Mouse (Mus musculus) C2C12 (cell line): ENCODE data around the gene Myo9a. TPM values are rescaled to one million over a fixed set of nuclear protein-coding genes. Genes with fewer than 3 reads are reported as not detected.
A peak's percentile ranks its signal among the peaks of the same experiment; 100 is the strongest.
"Not testable (repeated sequence)": the region's sequence is repeated elsewhere in the genome, so short reads cannot be mapped to it uniquely, and the experiment has no call there.

ENCODE experiments used
- H3K27me3 ChIP-seq: one replicate; pipeline ENCODE4 v1.6.1; 2011; ENCODE audit not compliant: control insufficient read depth, insufficient read depth, insufficient read length
- H3K36me3 ChIP-seq: one replicate; pipeline ENCODE4 v1.6.1; 2011; ENCODE audit not compliant: control insufficient read depth, insufficient read depth
- H3K4me3 ChIP-seq: one replicate; pipeline ENCODE4 v1.5.1; 2011; ENCODE audit warnings: mild to moderate bottlenecking, control low read depth; ENCODE audit not compliant: poor library complexity, insufficient read depth, severe bottlenecking
- H3K79me2 ChIP-seq: one replicate; pipeline ENCODE4 v1.6.1; 2011; ENCODE audit not compliant: control insufficient read depth, insufficient read depth
- H3K79me3 ChIP-seq: one replicate; pipeline ENCODE4 v1.6.1; 2011; ENCODE audit warnings: low read depth, control low read depth
- H3ac ChIP-seq: one replicate; pipeline ENCODE3; 2011; ENCODE audit warnings: low read depth; ENCODE audit not compliant: control insufficient read depth, insufficient read length
- CEBPB ChIP-seq: IDR thresholded peaks from one replicate; pipeline ENCODE4 v1.6.1; 2011; ENCODE audit warnings: low read depth, mild to moderate bottlenecking, control low read depth, moderate library complexity
- CTCF ChIP-seq: IDR thresholded peaks from one replicate; pipeline ENCODE4 v1.5.1; 2011; ENCODE audit not compliant: control insufficient read depth, insufficient read depth, insufficient read length
- FOSL1 ChIP-seq: IDR thresholded peaks from one replicate; pipeline ENCODE4 v1.8.0; 2011; ENCODE audit warnings: mild to moderate bottlenecking, low read length; ENCODE audit not compliant: poor library complexity, insufficient read depth, severe bottlenecking
- MAX ChIP-seq: IDR thresholded peaks from one replicate; pipeline ENCODE4 v1.6.1; 2011; ENCODE audit warnings: mild to moderate bottlenecking, control low read depth
- MYOD1 ChIP-seq: IDR thresholded peaks from one replicate; pipeline ENCODE4 v1.6.1; 2011; ENCODE audit warnings: low read depth; ENCODE audit not compliant: control insufficient read depth, insufficient read length
- MYOG ChIP-seq: IDR thresholded peaks from one replicate; pipeline ENCODE4 v1.6.1; 2011; ENCODE audit not compliant: control insufficient read depth, insufficient read length; ENCODE audit errors: extremely low read depth
- USF1 ChIP-seq: IDR thresholded peaks from one replicate; pipeline ENCODE4 v1.6.1; 2011; ENCODE audit warnings: low read depth, mild to moderate bottlenecking, control low read depth, moderate library complexity
- polyA plus RNA-seq: library from polyadenylated mRNA; unstranded; fragments of >200 nt; fragmentation: generic; extraction: Trizol; gene quantifications from one replicate; pipeline ENCODE4 v1.2.1, GENCODE M21; 2012; ENCODE audit warnings: missing spikeins

Gene Myo9a
- polyA plus RNA-seq, 1 experiment: 2.5 TPM

DNA sequence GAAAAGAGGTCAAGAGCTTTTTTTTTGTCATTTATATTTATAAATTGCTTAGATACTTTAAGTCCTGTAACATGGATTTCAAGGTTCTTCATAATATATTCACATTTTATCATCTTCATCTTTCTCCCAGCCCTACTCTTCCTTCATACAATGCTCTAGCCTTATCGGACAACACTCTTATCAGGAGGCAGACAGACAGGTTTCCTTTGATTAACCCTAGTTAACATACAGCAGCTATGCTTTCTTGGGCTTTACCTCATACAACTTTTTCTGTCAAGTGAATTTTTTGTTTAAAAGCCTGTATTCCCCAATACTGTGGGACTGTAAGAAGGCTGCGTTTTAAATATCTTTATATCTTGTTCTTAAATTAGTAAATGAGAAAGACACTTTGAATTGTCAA lies 2.3 kb upstream of the Myo9a start:
- H3K79me2 ChIP-seq: peaks cover 26% of the 10 kb centered on the region
- H3K27me3 ChIP-seq: no peaks in the 10 kb centered on the region
- TF ChIP-seq FOSL1 (no peak), MYOD1 (no peak), CEBPB (no peak), CTCF (no peak), MAX (no peak), USF1 (no peak), MYOG (no peak)
- no peak overlapping the region for H3ac ChIP-seq
- no peaks in the 10 kb centered on the region for H3K36me3 ChIP-seq
- H3K79me3 ChIP-seq: peaks cover 5% of the 10 kb centered on the region
- no peak overlapping the region for H3K4me3 ChIP-seq

DNA sequence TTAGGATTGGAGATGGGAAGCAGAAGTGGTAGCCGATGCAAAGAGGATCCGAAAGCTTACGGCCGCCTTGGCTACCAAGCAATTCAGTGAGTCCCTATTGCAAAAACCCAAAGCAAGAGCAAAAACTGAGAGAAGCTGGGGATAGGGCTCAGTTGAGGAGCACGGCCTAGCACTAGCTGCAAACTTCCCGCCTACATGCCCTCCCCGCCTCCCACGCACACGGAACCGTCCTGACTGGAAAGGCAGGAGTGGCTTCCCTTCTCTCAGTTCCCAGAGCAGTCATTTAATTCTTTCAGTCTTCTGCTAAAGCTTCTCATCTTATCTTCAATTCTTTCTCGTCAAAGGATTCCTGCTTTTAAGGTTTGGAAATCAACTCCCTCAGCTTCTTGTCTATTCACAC lies 1.7 kb upstream of the Myo9a start:
- Histone ChIP-seq H3K79me2 (peaks cover 32% of the 10 kb centered on the region), H3K36me3 (no peaks in the 10 kb centered on the region), H3ac (no peak overlapping the region), H3K79me3 (peaks cover 5% of the 10 kb centered on the region), H3K4me3 (no peak overlapping the region), H3K27me3 (no peaks in the 10 kb centered on the region)
- TF ChIP-seq USF1 (no peak), MAX (no peak), FOSL1 (no peak), CTCF (no peak), MYOD1 (no peak), CEBPB (no peak), MYOG (no peak)

DNA sequence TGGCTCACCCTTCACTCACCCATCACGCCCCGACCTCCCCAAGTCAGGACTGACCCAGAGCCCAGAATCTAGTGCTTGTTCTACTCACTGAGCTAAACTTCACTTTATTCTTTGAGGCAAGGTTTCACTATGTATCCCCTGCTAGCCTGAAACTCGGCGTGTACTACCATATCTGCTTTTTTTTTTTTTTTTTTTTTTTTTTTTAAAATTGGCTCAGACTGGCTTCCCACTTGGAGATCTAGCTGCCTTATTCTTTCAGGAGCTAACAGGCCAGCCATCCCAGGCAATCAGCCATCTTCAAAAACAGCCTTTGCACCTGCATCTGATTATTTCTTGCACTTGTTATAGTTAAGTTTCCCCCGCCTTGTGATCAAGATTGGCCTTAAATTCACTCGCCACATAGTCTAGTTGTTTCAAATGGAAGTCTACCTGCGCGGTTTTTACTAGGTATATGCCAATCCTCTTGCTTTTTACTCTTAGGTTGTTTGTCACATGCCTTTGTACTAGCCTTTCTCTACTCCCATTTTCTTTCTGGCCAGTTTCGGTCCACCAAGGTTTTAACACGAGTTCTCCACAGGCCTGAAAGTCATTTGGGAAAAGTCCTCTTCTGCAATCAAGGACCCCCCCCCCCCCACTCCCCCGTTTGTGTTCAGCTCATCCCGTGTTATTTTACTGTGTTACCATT lies 973 bp upstream of the Myo9a start:
- Histone ChIP-seq H3K79me2 (peaks cover 39% of the 10 kb centered on the region), H3K36me3 (no peaks in the 10 kb centered on the region), H3K4me3 (peak overlapping the region; percentile 42), H3K27me3 (no peaks in the 10 kb centered on the region), H3K79me3 (peaks cover 5% of the 10 kb centered on the region), H3ac (no peak overlapping the region)
- no peak for TF ChIP-seq CTCF
- TF ChIP-seq USF1: no peak
- TF ChIP-seq MYOG: no peak
- no peak for TF ChIP-seq MAX
- TF ChIP-seq MYOD1: no peak
- no peak for TF ChIP-seq FOSL1
- TF ChIP-seq CEBPB: no peak

DNA sequence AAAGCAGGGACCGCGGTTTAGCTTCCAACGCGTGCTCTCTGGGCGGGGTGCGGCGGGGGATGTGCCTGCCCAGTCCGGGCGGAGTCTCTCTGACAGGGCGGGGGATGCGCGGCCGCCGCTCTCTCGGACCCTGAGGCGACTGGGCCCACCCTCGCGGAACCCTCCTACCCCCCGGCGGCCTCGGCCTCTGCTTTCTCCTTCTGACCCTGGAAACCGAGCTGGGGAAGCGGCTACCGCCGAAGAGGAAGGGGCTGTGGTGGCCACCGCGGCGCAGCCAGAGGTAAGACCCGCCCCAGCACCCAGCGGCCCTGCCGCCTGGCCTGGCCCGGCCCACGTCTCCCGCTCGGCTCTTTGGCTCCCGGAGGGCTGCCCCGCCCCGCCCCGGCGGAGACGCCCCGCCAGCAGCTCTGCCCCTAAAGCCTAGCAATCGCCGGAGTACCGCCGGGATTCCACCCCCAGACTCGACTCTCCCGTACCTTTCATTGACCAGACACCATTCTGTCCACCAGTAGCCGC lies 428 bp downstream of the Myo9a start:
- Histone ChIP-seq H3K27me3 (no peaks in the 10 kb centered on the region), H3K36me3 (no peaks in the 10 kb centered on the region), H3K4me3 (peak overlapping the region; percentile 49)

DNA sequence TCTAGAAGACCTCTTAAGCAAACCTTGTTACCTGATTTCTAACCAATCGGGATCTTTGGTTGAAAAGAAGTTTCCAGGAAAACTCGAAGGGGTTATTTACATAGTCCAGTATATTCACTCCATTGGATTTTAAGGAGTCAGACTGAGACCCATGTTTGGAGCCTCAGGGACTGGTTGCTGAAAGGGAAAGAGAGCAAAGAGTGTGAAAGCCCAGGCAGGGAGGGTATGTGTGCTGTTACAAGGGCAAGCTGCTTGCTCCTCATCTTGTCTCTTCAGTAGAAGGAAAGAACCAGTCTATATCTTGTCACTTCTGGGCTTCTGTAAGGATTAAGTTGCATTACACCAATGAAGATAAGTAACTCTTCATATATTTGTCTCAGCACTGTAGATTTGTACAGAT lies 1.3 kb downstream of the Myo9a start:
- Histone ChIP-seq H3K27me3 (no peaks in the 10 kb centered on the region), H3K79me3 (peaks cover 5% of the 10 kb centered on the region), H3ac (peak overlapping the region; percentile 0), H3K36me3 (no peaks in the 10 kb centered on the region), H3K79me2 (peaks cover 42% of the 10 kb centered on the region), H3K4me3 (peak overlapping the region; percentile 49)
- TF ChIP-seq FOSL1 (no peak), CTCF (no peak), CEBPB (no peak), MYOG (no peak), MYOD1 (no peak), MAX (no peak), USF1 (no peak)

More for the DNA sequence above, 428 bp downstream of the Myo9a start:
- TF ChIP-seq MYOG: no peak
- no peak for TF ChIP-seq CTCF
- TF ChIP-seq CEBPB: no peak
- TF ChIP-seq MYOD1: no peak
- TF ChIP-seq MAX: no peak
- no peak for TF ChIP-seq FOSL1
- TF ChIP-seq USF1: no peak
- H3K79me2 ChIP-seq: peaks cover 42% of the 10 kb centered on the region
- peaks cover 5% of the 10 kb centered on the region for H3K79me3 ChIP-seq
- H3ac ChIP-seq: peak overlapping the region; percentile 85

DNA sequence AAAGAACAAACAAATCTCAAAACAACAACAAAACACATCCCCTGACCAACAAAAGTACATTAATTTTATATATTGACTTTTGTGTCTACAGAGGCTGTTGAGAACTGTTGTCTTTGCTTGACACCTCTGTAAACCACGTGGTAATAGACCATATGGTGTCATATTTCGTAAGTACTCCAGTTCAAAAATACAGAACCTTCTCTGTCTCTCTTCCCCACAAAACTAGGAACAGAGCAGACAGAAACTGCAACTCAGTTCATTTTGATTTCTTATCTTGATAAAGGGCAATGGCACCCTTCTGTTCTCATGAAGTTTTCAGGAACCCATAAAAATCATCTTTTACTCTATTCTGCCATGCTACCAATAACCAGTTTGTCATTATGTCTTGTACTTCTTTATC lies 4.5 kb downstream of the Myo9a start:
- H3K4me3 ChIP-seq: no peak overlapping the region
- TF ChIP-seq FOSL1: no peak
- TF ChIP-seq MYOG: no peak
- no peak for TF ChIP-seq CEBPB
- H3ac ChIP-seq: no peak overlapping the region
- H3K36me3 ChIP-seq: no peaks in the 10 kb centered on the region
- H3K79me2 ChIP-seq: peaks cover 37% of the 10 kb centered on the region
- peaks cover 6% of the 10 kb centered on the region for H3K79me3 ChIP-seq
- no peaks in the 10 kb centered on the region for H3K27me3 ChIP-seq

DNA sequence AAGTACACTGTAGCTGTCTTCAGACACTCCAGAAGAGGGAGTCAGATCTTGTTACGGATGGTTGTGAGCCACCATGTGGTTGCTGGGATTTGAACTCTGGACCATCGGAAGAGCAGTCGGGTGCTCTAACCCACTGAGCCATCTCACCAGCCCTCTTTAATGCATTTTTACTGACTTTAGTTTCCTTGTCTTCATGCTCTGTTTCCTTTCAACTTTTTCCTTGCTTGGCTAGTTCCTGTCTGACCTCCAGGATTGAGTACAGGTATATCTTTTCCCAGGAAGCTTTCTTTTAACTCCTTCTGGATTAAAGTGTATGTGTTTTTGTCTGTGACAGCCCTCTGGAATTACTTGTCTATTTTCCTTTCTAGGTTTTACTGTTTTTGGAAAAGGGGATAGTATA lies 6.3 kb downstream of the Myo9a start:
- not testable (repeated sequence) for H3K36me3 ChIP-seq, H3K79me3 ChIP-seq, H3K27me3 ChIP-seq, H3ac ChIP-seq, H3K4me3 ChIP-seq
- peaks cover 30% of the 10 kb centered on the region for H3K79me2 ChIP-seq
